Mouse (Mus musculus): ENCODE data around the gene 0610040J01Rik.
A peak's percentile ranks its signal among the peaks of the same experiment; 100 is the strongest.

Gene 0610040J01Rik

DNA sequence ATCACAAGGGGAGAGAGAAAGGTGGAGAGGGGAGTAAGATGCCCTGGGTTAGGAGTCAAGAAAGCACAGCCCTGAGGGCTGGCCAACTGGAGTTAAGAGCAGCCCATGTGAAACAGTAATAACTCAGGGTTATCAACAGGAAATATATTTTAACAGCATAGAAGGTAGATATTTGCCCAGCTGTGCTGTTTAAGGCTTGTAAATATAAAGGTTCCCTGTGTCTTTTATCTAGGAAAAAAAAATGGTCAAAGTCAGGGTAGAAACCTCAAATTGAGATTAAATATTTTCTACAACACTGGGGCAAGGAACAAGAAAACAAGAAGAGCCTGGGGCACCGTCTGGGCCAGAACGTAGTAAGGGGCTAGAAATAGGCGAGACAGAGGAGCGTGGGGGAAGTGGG, 95.3 kb downstream of the 0610040J01Rik start:
- no peak for DNase-seq

DNA sequence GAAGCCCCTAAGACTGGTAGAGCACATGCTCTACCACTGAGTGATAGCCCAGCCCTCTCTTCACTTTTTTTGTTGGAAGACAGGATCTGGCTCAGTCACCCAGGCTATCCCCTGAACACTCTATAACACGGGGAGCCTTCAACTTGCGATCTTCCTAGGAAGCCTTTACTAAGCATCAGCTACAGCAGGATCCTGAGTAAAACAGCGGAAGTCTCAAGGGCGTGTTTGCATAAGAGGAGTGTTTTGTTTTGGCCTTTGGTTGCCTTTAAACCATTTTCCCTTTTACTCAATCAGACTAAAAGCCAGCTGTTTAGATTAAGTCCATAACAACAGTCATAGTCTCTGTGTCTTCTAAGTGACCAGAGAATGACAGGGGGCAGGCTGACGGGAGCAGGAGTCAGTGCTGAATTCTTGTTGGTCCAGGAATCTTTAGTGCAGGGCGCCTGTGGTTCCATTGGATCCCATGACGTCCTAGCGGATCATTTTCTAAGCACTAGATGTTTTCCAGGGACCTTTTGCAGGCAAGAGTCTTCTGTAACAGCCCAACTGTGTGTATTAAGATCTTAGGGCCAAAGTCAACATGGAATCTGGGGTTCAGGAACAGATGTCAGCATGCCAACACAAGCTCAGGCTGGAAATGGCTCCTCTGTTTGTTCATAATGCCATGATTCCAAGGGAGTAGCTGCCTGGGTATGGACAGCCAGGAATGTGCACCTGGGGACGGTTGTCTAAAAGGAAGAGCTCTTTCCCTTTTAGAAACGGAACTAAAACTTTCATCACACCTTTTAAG, 98.2 kb downstream of the 0610040J01Rik start:
- DNase-seq: no peak

DNA sequence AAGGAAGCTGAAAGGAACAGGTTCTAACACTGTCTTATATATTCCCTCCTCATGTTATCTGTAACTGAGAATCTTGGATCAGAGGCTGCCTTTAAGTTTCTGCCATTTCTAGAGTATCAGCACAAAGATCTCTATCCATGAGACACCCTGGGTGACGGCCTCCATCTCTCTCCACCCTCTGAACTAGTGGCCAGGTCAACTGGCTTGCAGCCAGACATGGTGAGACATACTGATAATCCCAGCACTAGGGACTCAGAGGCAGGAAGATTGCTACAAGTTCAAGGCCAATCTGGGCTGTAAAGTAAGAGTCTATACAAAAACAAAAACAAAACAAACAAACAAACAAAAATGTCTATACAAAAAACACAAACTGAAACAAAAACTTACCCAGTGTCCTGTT, 102.7 kb downstream of the 0610040J01Rik start:
- no peak for DNase-seq

DNA sequence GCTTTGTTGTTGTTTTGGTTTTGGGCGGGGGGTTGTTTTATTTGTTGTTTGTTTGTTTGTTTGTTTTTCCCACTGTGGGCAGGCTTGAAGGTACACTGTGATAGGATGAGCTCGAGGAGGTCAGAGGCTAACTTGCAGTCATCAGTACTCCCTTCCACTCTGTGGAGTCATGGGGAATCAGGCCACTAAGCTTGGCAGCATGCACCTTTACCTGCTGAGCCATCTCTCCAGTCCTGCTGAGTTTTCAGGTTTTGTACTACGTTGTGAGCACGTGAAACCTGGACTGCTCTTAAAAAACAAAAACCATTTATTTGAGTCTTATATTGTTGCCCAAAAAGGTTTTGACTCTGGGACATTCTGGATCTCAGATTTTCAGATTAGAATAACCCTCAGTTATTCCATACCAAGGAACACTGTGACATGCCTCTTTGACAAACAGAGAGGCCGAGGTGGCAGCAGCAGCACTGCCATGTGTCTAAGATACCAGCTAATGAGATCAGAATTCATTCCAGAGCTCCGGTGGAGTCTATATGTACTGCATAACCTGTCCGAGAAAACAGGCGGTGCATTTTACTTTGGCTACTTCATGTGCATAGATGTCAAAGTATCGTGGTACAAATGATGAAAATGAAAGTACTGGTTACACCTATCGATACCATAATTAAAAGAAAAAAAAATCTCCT, 104.4 kb downstream of the 0610040J01Rik start:
- DNase-seq: peak; percentile 51

DNA sequence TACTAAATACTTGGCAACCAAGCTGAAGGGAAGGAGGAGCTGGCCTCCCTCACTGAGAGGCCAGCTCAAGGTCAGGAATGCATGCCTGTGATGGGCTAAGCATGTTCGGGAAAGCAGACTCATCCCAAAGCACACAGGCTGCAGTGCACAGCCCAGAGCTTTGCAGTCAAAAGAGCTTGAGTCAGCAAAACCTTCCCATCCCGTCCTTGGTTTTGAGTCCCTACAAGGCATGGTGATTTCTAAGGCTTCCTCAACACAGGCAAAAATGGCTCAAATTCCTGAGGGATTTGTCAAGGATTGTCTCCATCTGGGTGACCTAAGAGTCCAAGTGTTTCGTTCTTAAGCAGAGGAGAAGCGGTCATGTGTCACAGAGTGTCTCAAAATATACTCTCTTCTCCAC, 106.0 kb downstream of the 0610040J01Rik start:
- no peak for DNase-seq

DNA sequence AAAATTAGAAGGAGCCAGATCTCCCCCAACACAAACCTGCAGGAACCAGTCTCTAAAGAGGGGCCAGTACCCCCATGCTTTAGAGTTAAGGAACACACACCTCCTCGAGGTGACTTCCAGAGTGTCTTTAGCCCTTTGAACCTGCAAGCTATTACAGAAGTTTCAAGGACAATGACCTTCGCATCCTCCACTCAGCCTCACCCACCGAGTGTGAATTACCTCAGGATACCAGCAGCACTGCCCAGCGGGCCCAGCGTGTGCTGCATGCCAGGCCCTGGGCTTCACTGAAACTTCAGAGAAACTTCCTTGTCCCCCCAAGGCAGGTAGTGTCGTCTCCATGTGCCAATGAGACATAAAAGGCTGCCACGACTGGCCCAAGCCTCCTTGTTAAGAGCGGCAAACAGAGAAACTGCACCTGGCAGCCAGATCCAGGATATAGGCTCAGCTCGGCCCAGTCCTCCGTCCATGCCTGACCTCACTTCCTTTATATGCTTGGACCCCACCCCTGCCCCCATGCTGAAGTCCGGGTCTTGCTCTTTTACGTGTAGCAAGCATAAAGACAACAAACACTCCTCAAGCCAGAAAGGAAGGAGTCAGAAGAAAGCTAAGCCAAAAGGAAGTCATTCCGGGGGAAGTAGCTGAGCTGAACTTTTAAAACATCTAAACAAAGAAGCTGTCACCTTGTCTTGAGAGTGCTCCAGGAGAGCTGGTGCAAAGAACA, 111.3 kb downstream of the 0610040J01Rik start:
- no peak for DNase-seq

DNA sequence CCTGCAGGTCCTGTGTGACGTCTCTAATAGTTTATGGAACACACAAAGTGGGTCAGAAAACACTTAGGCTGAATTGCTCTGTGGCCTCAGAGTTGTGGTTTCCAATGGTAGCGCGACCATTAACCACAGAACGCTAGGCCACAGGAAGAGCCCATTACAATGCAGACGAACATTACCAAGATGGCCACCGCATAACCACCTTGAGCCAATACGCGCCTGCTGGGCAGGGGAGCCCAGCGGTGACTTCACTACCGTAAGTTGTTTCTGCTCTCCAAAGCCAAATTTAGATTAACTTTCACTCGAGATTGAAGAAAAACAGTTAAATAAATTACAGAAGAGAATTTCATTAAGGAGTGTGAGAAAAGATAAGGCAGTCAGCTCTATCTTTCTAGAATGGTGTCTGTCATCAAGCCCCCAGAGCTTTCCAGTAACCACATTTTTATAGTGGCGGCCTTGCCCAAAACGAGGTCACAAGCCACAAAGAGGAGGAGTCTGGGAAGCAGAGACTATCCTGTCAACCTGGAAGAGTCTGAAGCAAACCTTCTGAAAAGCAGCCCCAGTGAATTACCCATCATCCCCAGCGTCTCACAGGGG, 113.0 kb downstream of the 0610040J01Rik start:
- no peak for DNase-seq

DNA sequence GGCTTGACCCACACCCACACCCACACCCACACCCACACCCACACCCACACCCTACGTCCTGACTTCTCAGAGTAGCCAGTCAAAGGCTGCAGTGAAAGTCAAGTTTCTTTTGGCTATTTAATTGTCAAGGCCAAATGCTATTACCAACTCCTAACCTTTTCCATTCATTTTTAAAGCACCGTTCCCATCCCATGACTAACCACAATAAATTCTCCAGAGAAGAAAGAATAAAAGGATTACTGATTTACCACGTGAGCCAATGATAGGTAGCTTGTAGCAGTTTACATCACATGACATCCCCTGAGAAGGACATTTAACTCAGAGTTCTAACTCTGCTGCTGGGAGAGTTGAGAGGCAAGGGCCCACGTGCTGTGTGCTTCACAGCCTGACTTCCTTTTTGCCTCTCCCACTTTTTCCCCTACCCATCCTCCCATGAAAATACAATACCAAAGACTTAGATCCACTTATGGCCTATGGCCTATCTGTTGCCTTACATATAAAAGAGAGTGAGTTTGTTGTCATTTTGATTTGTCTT, 118.7 kb downstream of the 0610040J01Rik start:
- DNase-seq: no peak

DNA sequence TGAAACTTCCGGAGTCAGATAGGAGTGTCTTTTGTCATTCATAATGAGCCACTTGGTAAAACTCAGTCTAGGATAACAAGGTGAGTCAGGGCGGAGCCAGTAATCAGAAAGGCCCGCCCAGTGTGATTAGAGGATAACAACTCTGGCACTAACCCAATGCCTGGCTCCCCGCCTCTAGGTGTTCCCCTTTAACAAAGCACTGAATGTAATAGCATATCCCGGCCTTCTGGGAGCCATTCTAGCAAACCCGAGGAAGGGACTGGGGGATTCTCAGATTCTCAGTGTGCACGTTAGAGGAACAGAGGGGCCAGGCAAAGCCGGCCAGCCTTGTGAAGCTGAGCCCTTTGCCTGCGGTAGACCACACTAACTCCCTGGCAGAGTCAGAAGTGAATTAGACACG, 120.7 kb downstream of the 0610040J01Rik start:
- no peak for DNase-seq

DNA sequence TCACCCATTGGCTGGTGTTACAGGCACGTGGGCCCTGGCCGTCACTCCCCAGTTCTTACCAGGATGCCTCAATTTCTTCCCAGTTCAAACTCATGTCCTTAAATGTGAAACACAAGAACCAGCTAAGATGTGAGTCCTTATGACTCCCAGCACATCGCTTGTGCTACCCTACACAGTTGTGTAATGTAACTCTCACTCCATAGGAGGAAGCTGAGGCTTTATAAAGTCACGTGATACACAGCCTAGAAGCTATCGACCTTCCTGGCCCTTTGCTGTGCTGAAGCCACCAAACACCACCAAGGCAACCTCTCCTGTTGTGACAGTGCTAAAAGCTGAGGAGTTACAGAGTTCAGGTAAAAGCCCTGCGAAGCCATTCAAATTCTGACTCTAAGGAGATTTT, 123.4 kb downstream of the 0610040J01Rik start:
- no peak for DNase-seq

DNA sequence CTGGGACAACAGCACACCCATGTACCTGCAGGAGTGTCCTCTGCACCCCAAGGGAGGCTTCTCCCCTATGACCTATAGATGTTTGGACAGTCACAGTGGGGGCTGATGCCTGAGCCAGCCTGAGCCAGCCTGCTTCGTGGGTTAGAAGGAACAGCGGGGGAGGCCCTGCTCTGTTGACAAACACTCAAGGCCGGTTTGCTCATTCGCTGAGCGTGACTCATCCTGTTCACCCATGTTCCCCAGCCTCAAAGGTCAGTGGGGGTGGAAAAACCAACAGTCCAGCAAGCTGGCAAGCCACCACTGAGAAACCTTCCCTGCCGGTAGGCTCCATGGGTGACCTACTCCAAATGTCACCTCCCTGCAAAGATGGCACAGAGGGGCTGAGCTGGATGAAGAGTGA, 124.6 kb downstream of the 0610040J01Rik start:
- peak; percentile 73 for DNase-seq

DNA sequence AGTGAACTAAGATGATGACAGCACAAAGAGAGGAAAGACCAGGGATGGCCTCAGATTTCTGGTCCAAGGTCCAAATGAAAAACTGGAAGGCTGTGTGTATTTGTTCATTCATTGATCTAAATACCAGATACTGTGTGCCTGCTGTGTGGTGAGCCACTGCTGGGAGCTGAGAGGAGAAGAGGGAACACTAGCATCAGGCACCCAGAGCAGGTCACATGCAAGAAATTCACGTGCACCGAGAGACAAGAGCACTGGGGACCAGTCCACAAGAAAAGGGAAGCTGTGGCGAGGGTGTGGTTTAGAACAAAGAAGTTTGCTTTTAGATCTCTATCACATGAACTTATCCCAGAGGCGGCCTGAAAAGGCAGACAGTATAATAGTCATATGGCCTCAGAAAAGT, 126.4 kb downstream of the 0610040J01Rik start:
- DNase-seq: no peak

DNA sequence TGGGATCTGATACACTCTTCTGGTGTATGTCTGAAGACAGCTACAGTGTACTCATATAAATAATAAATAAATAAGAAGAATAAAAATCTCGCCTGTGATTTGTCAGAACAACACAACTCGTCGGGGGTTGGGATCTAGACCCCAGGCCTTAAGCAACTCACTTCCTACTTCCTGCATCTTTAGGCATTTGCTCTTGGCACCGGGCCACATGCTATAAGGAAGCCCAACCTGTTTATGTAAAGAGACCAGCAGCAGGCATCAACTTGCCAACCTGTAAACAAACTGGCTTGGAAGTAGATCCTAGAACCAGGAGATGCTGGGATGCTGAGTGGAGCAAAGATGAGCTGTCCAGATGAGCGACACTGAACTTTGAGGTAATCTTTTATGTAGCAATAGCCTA, 129.7 kb downstream of the 0610040J01Rik start:
- no peak for DNase-seq

DNA sequence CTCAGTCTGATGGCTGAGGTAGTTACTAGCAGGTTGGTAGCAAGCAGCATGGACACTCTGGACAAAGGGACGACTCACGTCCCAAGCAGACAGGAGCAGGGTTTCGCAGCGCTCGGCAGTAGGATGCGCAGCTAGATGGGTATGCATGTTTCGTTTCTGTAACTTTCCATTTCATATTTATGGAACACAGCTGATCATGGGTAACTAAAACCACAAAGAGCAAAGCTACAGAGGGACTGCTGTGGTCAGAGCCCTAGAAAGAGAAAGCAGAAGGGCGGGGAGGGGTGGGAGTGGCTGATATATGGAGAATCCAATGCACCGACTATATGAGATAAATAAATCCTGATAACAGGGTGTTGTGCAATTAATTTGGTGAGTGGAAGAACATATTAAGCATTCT, 131.1 kb downstream of the 0610040J01Rik start:
- DNase-seq: no peak

DNA sequence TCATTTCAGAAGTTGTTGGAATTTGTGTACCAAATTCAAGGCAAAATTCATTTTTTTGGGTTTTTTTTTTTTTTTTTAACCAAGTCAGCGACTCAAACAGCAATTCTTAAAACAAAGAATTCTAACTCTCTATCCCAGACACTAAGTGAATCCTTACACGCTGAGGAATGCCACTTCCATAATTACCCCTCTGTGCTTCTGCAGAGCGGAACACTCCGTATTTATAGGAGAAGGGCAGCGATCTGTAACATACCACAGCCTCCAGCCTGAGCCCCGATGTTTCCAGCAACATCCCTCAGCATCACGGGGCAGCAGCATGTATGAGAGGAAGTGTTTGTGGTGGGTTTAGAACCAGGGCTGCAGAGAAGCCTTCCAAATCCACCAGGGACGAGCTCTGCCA, 135.4 kb downstream of the 0610040J01Rik start:
- no peak for DNase-seq

DNA sequence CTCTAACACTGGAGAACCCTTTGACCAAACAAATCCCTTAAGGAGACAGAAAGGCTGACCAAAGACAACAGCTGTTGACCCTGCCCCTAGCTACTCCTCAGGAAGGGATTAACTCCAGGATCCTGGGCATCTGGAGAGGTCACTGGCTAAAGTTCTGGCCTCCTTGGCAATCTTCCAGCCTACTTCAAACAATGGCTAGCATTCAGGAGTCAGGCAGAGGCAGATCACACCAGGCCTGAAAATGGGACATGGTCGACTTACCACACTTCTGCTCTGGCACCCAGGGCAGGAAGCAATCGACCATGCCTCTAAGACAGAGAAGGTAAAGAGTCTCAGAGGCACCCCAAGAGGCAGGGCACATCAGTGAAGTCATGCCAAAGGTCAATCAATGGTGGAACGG, 137.0 kb downstream of the 0610040J01Rik start:
- no peak for DNase-seq

All from cerebellum, adult 9-11 months (tissue).